Mouse (Mus musculus) kidney, adult 18-20 months (tissue): ENCODE results near the gene Ighmbp2.
"Not testable (repeated sequence)": the region's sequence is repeated elsewhere in the genome, so short reads cannot be mapped to it uniquely, and the experiment has no call there.

Experiments used
- DNase-seq: peaks from one replicate; pipeline ENCODE4 v3.0.0; 2021

Ighmbp2 gene

DNA sequence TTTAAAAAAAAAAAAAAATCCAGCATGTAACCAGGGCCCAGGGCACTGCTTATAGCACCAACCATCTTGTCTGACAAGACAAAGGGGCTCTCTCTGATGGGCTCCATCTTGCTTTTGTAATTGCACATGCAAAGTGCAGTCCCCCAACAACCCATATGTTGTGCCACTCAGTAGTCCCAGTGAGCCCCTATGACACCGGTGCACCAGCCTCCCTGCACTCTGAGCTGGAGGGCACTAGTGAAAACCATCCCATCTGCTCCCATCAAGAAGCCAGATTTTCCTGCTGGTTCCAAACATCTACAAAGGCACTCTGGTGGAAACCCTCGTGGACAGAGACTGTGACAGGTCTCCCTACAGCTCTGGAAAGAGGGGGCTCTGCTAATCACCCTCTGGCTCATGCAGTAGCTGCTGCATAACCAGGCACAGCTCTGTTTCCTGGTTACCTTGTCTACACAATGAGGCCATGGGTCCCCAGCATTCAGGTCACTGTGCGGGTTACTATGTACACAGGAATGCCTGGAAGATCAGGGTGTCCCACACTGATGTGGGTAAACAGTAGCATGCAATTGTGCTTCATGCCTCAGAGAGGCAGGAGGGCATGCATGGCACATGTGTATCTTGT, 7.0 kb downstream of the Ighmbp2 start:
- no peak for DNase-seq

DNA sequence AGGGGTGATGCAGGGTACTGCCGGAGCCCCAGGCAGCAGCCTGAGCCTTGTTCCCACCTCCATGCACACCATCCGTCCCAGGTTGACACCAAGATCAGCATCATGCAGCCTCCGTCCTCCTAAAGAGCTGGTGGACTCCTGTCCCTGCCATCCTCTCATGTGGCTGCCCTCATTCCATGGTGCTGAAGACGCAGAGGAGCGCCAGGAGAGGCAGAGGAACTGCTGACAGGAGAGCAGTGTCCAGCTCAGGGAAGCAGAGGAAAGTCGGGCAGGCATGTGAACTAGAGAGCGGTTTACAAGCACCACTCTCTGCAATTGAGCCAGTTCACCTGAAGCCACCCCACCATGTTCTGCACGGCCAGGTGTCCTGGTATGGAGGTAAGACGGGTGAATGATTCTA, 9.5 kb downstream of the Ighmbp2 start:
- DNase-seq: no peak

DNA sequence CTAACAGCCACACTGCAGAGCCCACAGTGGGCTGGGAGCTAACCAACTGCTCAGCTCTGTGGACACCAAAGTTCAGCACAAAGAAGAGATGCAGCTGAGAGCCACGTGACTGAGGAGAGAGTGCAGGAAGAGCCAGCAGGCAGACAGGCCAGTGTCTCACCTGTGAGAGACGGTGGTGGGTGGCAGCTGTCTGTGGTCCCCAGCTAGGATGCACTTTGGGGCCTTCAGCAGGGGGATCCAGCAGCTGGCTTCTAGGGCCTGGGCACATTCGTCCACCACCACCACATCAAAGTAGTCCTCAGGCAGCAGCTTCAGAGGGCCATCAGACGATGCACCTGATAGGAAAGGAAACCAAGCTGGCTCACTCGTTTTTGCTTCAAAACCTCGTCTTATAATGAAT, 11.5 kb downstream of the Ighmbp2 start:
- no peak for DNase-seq

DNA sequence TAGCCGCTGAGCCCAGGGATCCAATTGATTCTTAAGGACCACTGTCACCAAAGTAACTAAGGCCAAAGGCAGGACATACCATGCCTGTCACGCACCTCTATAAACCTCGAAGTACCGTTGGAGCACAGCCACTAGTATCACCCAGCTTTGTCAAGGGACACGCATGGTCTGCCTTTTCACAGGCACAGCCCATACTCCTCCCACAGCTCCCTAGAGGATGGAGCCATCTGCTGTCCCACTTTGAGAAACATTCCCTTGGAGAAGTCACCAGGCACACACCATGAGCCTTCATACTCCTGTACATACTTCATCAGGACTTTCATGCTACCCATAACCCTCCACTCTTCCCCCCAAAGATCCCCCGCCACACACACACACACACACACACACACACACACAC, 13.0 kb downstream of the Ighmbp2 start:
- no peak for DNase-seq

DNA sequence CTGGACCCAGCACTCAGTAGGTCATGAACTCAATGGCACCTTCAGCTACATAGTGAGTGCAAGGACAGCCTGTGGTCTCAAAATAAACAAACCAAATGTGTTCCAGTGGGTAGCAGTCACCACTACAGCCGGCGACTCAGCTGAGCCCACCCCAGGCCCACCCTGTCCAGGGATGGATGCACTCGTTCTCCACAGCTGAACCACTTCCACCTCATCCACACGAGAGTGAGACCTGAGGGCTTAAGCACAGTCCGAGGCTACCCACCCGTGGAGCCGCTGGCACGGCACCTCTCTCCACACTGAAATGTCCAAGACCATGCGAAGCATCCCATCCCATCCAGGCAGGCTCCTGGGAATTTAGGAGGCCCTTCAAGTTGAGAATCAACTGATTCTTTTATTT, 13.5 kb downstream of the Ighmbp2 start:
- no peak for DNase-seq

DNA sequence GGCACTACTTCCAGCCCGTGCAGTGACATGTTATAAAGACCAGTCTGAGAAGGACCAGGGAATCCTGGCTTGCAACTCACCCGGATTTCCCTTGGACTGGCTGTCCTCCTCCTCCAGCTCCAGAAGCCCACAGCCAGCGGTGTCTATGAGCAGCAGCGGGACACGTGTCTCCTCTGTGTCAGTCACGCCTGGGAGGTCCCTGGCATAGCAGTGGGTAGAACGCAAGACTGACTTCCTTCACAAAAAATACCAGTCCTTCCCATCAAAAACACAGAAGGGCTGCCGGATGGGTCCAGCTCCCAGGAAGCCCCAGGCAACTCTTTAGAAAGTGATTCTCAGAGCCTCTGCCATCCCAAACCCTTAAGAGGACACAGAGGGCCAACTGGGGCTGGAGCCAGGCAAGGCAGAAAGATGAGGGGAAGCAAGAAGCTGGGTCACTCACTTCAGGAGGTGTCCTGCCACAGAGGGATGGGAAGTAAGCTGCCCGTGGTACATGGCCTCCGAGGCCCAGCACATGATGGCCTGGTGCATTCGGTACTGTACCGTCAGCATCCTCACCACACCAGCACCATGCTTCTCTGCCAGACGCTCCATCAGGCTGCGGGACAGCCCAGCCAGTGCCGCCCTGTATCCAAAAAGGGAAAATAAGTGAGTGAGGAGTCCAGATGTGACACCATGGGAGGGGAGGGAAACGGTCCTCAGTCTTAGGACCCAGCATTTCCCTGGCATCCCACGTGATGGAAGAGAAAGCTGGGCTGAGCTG, 14.4 kb downstream of the Ighmbp2 start:
- DNase-seq: no peak

DNA sequence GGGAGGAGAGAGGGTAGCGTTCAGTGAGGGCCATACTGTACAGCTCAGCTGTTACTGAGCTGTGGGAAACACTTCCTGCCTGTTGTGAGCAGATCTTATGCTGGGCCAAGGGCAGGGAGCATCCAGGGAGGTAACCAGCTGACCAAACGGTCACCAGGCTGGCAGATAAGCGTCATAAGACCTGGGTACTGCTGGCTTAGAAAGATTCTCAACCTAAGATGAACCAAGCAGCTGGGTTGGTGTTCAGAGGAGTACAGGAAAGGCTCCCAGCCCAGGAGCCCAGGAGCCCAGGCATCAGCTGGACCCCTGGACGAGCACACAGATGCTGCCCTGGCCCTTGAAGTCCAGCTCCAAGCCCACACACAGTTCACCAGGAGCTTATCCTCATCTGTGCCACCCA, 15.5 kb downstream of the Ighmbp2 start:
- no peak for DNase-seq

DNA sequence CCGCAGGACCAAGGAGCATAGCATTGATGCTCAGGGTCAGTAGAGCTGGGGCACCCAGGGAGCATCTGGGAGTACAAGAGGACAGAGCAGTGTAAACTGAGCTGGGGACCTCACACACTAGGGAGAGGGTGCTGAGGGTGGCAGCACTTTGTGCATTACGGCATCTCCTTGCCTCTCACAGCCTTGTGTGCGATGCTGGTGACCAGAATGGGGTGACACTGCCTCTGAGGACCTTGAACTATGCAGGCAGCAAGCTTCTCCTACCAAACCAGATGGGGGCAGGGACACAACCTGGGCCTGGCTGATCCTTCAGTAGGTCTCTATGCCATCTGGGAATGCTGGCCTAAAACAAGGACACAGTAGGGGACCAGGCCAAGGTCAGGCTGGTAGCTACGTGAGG, 16.1 kb downstream of the Ighmbp2 start:
- no peak for DNase-seq

DNA sequence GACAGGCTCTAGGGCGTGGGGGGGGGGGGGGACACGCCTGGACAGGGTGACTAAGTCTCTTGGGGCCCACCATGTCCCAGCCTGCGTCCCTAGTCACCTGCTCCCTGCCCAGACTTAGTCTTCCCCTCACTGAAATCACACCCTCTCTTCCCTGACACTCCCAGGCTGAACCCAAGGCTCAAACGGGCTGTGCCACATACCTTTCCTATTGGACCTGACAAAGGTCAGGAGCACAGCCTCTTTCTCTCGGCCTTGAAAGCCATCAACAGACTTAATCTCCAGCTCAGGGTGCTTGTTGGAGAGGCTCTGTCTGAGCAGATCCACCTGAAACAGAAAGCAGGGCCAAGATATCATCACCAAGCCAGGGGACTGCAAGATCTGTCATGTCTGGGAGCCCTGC, 16.7 kb downstream of the Ighmbp2 start:
- DNase-seq: no peak

DNA sequence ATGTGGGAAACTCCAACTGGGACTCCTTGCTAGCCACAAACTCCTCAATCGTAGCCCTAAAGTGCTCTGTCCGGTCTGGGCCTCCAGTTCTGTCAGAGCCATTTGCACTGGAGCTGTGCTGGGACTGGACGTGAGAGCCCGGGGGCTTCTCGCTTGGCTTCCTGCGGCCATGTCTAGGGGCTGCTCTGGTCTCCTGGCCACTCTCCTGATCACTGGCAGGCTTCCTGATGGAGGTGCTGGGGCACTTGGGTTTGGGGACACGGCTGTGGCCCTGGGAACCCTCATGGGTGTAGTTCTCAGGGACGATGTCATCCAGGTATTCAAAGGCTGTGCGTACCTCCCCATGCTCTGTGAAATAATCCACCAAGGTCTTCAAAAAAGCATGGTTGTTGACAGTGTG, 17.6 kb downstream of the Ighmbp2 start:
- DNase-seq: peak; percentile 1

DNA sequence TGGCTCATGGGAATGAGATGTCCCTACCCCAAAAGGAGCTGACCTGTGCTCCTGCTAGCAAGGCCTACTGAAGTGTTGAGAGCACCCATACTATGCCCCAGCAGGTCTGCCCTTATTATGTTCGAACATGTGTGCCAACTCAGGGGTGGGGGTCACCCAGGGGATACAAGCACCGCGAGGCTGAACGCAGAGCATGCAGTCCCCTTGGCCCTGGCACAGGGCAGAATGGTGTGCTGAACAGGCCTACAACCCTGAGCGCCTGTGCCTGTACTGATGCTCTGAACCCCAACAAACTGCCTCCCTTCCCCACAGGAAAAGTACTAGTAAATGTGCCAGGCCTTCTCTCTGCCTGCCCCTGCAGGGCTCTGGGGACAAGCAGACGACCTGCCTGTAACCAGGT, 18.5 kb downstream of the Ighmbp2 start:
- DNase-seq: peak; percentile 2

DNA sequence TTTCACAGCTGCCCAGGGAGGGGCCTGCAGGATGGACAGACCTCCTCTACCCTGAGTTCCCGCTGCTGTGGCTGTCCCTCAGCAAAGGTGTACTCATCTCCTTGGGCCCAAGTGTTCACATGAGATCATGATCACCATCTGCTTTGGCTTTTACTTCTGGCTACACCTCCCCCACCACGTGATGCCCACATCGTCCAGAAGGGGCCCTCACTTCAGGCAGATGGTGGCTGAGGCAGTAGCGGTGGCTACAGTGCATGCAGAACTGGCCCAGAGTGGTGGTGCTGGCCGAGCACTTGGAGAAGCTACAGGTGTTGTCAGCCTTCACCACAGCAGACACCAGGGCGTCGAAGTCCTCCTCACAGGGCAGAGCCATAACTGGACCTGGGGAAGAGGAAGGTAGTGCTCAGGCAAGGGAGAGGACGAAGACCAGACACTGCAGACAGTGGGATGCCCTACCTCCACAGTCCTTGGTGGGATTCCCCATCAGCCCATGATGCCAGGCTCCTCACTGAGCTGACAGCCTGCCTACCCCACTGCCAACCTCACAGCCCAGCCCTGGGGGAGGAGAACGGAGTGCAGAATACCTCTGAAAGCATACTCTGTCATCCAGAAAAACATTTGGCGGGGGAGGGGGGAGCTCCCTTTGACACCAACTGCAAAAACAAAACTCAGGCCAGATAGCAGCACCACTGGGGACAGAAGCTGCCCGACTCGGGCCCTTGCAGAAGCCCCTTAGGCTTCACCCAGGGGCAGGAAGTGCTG, 20.9 kb downstream of the Ighmbp2 start:
- DNase-seq: peak; percentile 1

DNA sequence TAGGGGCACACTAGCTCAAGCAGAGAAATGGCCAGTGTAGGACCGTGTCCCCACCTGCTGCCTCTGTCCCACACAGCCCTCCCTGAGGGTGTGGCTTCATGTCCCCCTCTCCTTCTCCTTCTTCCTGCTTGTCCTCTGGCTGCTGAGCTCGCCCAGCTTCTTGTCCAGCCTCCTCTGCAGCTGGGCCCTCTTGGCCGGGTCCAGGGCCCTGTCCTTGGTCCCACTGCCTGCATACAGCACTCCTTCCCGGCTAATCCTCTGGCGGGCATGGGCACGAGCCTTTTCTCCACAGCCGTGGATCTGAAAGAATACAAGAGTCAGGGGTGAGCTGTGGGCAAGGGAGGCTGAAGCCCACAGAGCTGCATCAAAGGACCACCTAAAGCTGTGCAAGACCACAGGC, 21.5 kb downstream of the Ighmbp2 start:
- no peak for DNase-seq

DNA sequence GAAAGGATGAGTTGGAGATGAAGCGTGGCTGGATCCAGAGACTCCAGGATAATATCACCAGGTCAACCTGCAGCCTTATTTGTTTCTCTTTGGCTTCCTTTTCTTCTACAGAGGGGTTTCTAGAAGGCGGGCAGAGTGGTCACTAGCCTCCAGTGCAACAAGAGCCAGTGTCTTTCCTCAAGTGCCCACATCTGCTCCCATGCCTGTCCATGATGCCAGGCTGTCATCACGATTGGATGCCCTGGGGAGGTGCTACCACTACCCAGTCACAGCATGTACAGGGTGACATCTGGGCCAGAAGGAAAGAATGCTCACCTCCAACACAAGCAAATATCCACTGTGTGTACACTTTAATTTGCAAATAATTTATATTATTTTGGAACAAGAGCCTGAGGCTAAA, 22.2 kb downstream of the Ighmbp2 start:
- no peak for DNase-seq

DNA sequence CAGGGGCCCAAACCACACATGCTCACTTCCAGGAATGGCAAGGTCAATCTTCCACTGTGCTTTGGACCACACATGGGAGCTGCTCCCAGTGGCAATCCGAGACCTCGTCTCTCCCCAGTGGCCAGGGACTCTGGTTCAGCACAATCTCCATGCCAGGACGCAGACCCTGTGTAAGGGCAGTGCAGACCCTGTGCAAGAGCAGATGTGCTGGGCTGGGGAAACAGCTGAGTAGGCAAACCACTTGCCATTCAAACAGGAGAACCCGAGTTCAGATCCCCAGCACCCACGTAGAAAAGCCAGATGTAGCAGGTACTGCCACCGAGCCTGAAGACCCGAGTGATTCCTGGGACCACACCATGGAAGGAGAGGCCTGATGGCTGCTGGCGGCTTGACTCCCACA, 22.8 kb downstream of the Ighmbp2 start:
- DNase-seq: no peak

DNA sequence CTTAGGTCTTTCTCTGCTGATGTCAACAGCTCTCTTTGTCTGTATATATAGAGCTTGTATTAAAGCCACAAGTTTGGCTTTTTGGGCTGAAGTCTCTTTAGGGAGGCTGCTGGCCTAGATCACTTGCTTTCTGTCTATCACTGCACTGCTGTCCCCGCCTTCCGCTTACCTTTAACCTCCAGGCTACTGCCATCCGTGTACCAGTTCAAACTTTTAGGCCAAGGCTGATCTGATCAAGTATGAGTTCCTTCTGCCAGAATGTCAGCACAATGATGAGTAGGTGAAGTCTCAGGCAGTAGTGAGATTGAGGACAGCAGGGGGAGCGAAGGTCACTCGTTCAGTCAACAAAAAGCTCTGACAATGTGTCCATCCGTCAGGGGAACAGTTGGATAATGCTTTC, 57.6 kb downstream of the Ighmbp2 start:
- not testable (repeated sequence) for DNase-seq

DNA sequence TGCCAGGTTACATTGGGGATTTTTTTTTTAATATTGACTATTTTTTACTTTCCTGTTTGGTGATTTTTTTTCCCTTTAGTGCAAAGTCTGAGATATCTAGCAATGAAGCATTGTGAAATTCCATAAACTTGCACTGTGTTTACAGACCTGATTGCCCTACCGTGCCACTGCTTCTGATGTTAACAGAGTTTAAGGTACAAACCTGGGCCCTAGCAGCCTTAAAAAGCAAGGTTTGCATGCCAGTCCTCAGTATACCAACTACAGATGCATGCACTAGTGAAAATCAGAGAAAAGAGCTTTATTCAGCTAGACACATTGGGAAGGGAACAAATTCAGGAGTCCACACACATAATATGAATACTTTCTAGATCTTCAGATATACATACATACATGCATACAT, 67.9 kb downstream of the Ighmbp2 start:
- not testable (repeated sequence) for DNase-seq
